Mouse (Mus musculus) right cerebral cortex, adult 2 months (tissue): ENCODE results near the gene Cyth1.

Experiments
- DNase-seq, 2 experiments: peaks; one replicate each; pipeline ENCODE4 v3.0.0; 2021 to 2022; ENCODE audit warnings: low spot score in 2 of 2

Cyth1 gene

DNA sequence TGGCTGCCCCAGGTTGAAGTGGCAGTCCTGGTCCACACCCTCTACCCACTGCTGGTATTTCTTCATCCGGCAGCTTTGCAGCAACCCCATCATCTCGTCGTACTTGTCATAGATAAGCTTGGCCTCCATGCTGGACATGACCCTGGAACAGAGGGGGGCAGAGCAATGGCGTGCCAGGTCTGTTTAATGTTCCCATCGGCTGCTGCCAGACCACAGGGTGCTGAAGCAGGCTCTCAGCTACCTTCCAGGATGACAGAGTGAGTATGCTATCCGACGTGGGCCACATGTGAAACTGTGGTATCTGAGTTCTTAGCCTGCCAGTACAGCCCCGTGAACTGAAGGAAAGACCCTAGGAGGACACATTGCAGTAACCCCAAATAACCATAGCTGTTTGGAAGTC lies 129.6 kb downstream of the Cyth1 start:
- DNase-seq = no peak

DNA sequence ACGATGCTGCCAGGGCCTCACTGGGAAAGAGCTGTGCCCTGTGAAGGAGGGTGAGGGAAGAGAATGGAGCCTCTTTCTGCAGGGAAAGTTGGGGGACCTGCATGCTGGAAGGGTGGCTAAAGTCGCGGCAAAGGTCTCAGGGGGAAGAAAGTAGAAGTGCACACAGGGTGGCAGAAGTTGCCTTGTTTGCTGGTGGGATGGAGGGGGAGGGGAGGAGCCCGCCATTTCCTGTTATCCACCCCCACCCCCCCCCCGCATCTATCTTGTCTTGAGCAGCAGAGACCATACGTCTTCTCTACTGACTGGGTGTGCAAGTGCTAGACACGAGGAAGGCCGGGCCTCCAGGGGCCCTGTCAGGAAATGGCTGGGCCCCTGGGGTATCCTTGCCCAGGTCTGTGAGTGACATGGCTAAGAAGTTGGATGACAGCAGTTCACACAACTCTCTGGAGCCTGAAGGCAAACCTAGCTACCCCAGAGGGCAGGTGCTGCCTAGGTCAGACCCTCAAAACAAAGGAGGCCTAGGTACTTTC lies 133.7 kb downstream of the Cyth1 start:
- no peak for DNase-seq

DNA sequence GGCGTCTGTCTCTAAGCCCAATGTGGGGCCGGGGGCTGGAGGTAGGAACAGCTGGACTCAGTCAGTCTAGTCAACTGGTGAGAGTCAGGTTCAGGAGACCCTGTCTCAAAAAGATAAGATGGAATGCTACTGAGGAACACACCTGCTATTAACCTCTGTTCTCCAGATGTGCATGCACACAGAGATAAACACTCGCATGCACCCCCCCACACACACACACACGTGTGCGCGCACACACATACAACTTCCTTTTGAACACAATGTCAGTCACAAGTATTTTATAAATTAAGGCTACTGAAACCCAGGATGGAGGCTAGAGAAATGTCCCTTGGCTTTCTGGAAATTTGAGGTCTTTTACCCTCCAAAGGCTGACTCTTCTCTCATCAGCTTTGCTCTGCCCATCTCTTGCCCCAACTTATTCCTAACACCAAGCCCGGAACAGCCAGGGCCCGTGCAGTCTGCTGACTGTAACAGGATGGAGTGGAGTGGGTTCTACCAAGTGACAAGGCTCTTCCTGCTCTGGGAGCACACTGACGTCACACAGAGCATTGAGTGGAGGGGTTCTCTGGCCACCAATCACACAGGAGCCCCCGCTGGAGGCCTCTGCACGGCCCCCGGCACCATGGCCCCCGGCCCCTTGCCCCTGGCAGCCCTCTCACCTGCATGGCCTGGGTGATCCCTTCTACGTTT lies 134.7 kb downstream of the Cyth1 start:
- DNase-seq = no peak

DNA sequence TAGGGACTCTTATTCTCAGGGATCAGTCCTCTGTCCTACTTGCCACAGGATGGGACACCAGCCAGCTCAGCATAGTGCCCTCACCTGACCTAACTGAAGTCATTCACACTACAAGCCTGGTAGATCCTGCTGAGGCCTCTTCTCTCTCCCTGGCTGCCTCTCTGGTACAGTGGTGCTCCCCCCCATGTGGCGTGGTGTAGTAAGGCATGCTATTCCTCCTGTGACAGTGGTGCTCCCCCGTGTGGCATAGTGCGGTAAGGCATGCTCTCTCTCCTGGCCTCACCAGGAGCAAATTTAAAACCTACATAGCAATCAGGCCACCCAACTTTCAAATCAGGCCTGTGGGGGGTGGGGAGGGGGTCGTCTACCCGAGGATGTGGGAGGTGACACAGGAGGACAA lies 144.4 kb downstream of the Cyth1 start:
- peak; percentile 86 to 88 for DNase-seq

DNA sequence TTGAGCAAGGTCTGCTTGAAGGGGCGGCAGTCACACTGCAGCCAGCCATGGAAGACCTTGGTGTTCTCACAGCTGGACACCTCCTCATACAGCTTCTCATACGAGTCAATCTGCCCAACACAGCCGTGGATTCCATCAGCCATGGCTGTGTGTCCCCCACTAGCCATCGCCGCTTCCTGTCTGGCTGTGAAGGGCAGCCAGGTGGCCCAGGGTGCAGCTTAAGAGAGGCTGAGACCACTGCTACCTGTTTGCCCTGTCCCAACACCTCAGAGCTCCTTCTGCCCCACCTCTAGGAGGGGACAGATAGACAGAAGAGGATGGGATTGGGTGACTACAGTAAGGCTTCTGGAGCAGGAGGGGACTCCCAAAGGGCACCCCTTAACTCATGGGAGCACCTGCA lies 145.0 kb downstream of the Cyth1 start:
- no peak for DNase-seq

DNA sequence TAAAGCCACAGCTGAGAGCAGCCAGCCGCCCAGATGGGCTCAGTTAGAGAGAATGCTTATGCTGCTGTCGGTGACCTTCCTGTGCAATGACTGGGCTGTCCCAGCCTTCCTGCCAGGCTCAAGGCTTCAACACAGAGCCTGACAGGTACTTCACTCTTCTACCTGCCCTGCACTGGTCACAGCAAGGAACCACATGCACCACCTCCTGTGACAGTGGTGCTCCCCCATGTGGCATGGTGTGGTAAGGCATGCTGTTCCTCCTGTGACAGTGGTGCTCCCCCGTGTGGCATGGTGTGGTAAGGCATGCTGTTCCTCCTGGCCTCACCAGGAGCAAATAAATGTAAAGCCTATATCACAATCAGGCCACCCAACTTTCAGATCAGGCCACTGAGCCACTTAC lies 145.6 kb downstream of the Cyth1 start:
- peak; percentile 93 to 94 for DNase-seq

DNA sequence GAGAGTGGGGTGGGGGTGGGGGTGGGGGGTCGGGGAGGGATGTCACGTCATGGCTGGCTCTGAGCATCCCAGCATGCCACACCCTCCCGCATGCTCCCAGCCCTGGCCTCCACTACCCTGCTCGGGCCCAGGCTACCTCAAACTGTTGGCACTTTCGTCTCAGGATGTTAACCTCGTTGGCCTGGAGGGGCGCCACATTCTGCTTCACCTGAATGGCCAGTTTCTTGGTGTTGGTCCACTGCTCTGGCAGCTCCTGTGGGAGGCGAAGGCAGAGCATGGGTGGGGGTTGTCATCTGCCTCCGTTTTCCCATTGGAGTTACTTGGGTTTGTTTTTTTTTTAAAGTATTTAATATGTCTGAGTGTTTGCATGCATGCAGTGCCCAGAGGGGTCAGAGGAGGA lies 147.3 kb downstream of the Cyth1 start:
- DNase-seq = no peak

DNA sequence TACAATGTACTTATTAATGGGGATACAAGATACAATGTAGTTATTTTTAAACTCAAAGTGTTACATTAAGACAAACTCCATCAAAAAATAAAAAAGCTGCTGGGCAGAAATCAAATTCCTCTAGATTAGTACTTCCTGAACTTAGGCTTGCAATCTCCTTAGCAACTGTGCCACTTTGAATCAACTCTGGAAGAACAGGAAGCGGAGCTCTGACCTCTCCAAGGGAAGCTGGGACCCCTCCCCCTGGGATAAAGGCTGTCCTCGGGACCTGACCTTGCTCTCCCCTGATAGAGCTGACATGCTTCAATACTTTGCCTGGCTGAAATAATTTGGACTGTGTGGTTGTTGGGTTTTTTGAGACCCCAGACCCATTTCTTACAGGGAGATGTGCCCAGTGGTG lies 151.7 kb downstream of the Cyth1 start:
- DNase-seq = no peak

DNA sequence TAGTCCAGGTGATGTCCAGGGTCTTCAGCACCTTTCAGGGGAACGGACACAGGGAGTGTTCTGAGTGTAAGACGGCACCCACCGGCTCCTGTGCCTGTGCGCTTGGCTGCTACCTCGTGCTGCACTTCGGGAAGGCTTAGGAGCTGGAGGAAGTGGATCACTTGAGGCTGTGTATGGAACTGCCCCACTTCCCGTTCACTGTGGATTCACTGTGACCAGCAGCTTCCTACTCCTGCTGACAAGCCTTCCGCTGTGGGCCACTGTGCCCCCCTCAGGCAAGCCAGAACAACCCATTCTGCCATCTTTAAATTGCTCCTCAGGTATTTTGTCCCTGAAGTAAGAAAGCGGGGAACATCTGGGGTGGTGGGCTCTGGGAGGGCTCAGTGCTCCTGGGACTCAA lies 153.4 kb downstream of the Cyth1 start:
- DNase-seq = no peak

DNA sequence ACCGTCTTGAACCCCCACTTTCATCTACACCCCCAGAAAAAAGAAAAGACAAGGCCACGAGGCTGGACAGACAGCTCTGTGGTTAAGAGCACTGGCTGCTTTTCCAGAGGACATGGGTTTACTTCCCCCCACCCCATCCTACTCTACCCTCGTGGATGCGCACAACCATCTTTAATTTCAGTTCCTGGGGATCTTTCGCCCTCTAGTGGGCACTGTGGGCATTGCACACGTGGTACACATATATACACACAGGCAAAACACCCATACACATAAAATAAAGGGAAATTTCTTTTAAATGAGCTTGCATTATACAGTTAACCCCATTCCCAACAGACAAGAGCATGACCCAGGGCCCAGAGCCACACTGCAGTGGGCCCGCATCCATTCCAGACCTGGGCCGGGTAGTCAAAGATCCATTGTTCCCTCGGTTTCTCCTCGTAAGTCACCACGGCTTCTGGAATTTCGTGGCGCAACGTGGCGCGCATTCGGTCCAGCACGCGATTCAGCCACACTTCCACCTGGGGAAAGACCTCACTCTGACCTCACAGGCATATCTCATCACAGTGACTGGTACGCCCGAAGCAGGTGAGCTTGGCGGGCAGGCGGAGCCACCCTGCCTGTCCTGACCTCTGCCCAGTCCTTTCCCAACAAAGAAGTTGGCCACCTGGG lies 157.3 kb downstream of the Cyth1 start:
- DNase-seq = no peak

DNA sequence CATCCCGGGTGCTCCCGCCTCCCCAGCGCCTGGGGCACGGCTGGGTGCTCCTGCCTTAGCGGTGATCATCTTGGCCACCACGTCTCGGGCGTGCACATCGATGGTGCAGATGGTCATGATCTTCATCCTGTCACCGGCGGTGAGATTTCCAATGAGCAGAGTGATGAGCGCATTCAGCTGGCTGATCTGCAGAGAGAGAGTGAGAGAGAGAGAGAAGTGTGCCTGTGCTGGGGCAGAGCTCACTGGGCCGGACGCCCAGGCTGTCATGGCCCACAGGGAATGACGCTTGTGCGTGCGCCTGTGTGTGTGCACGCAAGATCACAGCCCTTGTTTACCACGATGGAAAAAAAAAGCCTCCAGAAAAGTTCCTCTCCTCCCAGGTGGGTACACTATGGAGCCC lies 159.5 kb downstream of the Cyth1 start:
- no peak for DNase-seq

DNA sequence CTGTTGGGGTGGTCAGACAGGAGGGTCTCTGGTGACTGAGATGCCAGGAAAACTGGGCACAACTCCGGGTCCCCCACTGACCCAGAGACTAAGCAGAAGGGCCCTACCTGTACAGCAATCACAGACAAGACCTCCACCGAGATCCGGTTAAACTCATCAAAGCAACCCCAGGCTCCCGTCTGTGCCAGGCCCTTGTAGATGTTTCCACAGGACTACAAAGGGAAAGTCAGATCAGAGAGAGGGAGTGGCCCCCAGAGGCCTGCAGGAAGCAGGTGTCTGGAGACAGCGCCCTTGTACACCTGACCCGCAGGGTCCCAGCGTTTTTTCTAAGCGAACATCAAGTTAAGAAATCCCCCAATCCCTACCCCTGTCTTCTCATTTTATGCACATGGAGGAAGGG lies 162.4 kb downstream of the Cyth1 start:
- no peak for DNase-seq

DNA sequence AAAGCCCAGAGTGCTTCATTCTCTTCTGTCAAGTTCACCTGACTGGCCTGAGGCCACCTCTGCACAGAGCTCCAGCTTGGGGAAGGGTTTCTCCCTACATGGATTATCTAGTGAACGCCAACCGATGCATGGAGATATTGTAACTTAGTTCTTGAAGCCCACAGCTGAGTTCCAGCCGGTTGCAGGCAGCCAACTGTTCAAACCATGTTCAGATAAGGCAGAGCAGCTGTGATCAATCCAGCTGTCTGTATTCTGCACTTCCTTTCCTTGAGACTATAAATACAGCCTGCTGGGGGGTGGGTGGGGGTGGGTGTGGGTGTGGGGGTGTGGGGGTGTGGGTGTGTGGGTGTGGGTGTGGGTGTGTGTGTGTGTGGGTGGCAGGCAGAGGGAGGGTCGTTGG lies 163.2 kb downstream of the Cyth1 start:
- DNase-seq = no peak

DNA sequence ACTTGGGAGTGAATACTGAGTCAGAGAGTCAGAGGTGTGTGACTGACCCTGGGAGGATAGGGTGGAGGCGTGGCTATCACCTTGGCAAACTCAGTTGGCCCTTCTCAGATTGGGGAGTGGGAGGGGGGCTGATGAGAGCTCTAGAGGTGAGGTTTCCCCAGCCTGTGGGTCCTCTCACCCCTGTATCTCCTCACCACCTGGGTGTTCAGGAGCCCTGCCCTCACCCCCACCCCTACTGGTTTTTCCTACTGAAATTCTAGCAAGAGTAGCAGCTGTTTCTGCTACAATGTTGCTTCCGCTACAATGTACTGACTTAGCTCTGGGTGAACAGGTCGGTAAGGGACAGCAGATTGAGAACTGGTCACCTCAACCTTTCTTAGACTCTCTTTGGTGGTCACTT lies 164.1 kb downstream of the Cyth1 start:
- no peak for DNase-seq

DNA sequence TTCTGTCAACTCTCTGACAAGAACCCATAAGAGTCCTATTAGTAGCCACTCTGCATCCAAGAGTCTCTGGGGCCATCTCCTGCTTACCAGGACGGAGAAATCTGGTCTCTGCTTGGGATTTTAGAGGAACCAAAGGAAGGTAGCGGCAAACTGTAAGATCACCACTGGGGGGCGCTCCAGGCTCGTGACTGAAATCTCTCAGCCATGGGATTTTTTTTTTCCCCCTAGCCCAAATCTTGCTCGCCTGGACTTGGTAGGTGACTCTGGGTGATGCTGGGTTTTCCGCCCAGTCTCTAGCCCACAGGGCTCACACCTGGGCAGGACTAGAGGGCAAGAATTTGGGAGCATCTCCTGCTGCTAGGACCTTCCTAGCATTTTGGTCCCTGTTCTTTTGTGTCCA lies 164.6 kb downstream of the Cyth1 start:
- DNase-seq = peak; percentile 70 to 83

DNA sequence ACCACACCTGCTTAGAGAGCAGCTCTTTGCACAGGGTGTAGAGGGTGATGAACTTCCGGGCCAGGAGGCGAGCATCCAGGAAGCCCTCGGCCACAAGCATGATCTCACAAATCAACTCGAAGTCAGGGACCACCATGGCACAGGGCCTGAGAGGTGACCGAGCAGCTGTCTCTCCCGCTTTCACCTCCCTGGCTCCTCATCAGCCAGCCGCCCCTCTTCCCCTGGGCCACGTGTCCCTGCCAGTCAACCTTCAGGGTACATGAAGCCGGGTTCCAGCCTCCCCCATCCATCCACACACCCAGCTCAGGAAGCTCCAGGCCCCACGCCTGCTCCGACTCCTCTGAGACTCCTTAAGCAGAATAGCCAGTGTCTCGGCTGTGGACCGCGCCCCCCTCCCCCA lies 166.1 kb downstream of the Cyth1 start:
- no peak for DNase-seq
